Mouse (Mus musculus): ENCODE results near the gene Adi1. TPM values are rescaled to one million over a fixed set of nuclear protein-coding genes. Genes with fewer than 3 reads are reported as not detected.

The Adi1 gene
- polyA plus RNA-seq, 1 experiment from 2014 or later: 75.2 TPM

GRCm38 (mm10) chr12:28694231-28694630 lies 19.2 kb downstream of the Adi1 start:
- DNase-seq (ENCODE audit: low spot score): no peak

GRCm38 (mm10) chr12:28694776-28695175 lies 19.7 kb downstream of the Adi1 start:
- no peak for DNase-seq (ENCODE audit: low spot score)

GRCm38 (mm10) chr12:28697821-28698595 lies 23.0 kb downstream of the Adi1 start:
- DNase-seq (ENCODE audit: low spot score): no peak

GRCm38 (mm10) chr12:28699086-28699485 lies 24.1 kb downstream of the Adi1 start:
- no peak for DNase-seq (ENCODE audit: low spot score)

- peak; percentile 67 for DNase-seq (ENCODE audit: low spot score)
Measured at GRCm38 (mm10) chr12:28699656-28700055, 24.6 kb downstream of the Adi1 start.

- DNase-seq (ENCODE audit: low spot score): no peak
Measured at GRCm38 (mm10) chr12:28700101-28700511, 25.1 kb downstream of the Adi1 start.

- DNase-seq (ENCODE audit: low spot score): no peak
Measured at GRCm38 (mm10) chr12:28700561-28701025, 25.6 kb downstream of the Adi1 start.

GRCm38 (mm10) chr12:28701302-28701701 lies 26.3 kb downstream of the Adi1 start:
- no peak for DNase-seq (ENCODE audit: low spot score)

GRCm38 (mm10) chr12:28704381-28704780 lies 29.4 kb downstream of the Adi1 start:
- DNase-seq (ENCODE audit: low spot score): no peak

- no peak for DNase-seq (ENCODE audit: low spot score)
Measured at GRCm38 (mm10) chr12:28705204-28705603, 30.2 kb downstream of the Adi1 start.

- DNase-seq (ENCODE audit: low spot score): no peak
Measured at GRCm38 (mm10) chr12:28708154-28708553, 33.1 kb downstream of the Adi1 start.

GRCm38 (mm10) chr12:28710566-28711185 lies 35.6 kb downstream of the Adi1 start:
- DNase-seq (ENCODE audit: low spot score): no peak

GRCm38 (mm10) chr12:28714822-28715632 lies 40.0 kb downstream of the Adi1 start:
- DNase-seq (ENCODE audit: low spot score): no peak

GRCm38 (mm10) chr12:28717066-28717465 lies 42.0 kb downstream of the Adi1 start:
- no peak for DNase-seq (ENCODE audit: low spot score)

- DNase-seq (ENCODE audit: low spot score): no peak
Measured at GRCm38 (mm10) chr12:28718106-28718505, 43.1 kb downstream of the Adi1 start.

- no peak for DNase-seq (ENCODE audit: low spot score)
Measured at GRCm38 (mm10) chr12:28724366-28724765, 49.3 kb downstream of the Adi1 start.

- DNase-seq (ENCODE audit: low spot score): no peak
Measured at GRCm38 (mm10) chr12:28726204-28726603, 51.2 kb downstream of the Adi1 start.

- DNase-seq (ENCODE audit: low spot score): no peak
Measured at GRCm38 (mm10) chr12:28727061-28727460, 52.0 kb downstream of the Adi1 start.
